Mouse (Mus musculus): ENCODE measurements around the gene Cdkl4.

Gene Cdkl4

GRCm38 (mm10) chr17:80479295-80480030, 98.2 kb downstream of the Cdkl4 start:
- DNase-seq = peak; percentile 67

DNA sequence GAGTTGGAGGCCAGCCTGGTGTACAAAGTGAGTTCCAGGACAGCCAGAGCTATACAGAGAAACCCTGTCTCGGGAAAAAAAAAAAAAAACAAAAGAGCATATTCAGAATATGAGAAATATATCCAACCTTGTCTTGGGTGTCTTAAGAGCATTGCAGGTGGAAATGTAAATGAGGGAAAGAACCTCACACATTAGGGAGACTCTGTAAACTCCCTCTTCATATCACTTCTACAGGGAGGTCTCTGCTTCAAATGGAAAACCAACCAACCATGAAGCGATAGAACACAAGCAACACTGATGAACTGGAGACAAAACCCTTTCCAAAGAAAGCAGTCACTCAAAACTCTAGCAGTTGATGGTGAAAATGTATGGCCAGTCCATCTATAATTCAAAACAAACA, 99.9 kb downstream of the Cdkl4 start:
- no peak for DNase-seq

GRCm38 (mm10) chr17:80476496-80476895, 101.1 kb downstream of the Cdkl4 start:
- DNase-seq = no peak
